Mouse (Mus musculus): ENCODE measurements around the gene Gon4l. TPM values are rescaled to one million over a fixed set of nuclear protein-coding genes. Genes with fewer than 3 reads are reported as not detected.
"Not testable (repeated sequence)": the region's sequence is repeated elsewhere in the genome, so short reads cannot be mapped to it uniquely, and the experiment has no call there.

The Gon4l gene
- total RNA-seq (2021) = 10 to 100 TPM; 25.2 to 27.4 TPM
- long read RNA-seq, experiment 1, partial matches to known transcripts = 3 of 7 reads
- long read RNA-seq, experiment 1, other reads (novel, unspliced or antisense) = 4 of 7 reads
- long read RNA-seq, experiment 2, partial matches to known transcripts = 6 of 17 reads
- long read RNA-seq, experiment 2, other reads (novel, unspliced or antisense) = 11 of 17 reads

DNA sequence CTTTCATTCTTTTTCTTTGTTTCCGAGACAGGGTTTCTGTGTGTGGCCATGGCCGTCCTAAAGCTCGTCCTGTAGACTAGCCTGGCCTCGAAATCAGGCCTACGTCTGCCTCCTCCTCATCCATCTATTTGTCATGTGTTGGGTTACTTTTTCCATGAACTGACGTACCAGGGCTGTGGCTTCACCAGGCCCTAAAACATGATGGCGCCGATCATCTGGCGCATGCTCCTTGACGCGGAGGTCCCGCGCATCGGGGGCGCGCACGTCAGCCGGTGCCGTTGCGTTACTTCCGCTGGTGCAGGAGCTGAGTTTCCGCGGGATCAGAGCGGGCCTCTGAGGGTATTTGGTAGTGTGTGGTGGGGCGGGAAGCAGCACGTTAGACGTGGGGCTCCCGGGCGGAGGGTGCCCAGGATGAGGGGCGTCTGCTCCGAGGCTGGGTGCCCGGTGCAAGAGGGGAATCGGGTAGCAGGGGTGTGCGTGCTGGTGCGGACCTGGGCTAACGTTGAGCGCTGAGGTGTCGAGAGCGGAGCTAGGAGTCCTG, at the start of gene Gon4l:
Gene Gon4l (plus strand): TSS at position 281 of the 541 bp plus-strand sequence.
- DNase-seq (ENCODE audit: low spot score in 2 of 2) = peak in 1 of 2 experiments; percentile 22

DNA sequence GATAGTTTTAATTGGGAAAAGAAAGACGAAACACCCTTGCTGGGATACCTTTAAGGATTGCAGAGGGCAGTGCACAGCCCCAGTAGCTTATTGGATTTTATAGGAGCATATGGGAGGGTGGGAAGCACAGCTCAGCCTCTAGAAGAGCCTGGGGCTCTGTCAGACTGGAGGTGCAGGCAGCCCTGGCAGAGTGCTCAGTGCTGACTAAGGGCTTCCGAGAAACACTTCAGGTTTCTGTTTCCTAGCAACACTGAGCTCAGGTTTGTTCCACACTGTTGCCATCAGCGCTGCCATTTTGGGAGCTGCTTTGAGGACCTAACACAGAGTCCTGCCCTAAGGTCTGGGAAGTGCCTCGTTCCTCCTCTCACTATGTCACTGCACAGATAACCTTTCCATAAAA, 48.7 kb upstream of the Gon4l start:
- DNase-seq (ENCODE audit: low spot score in 2 of 2) = not testable (repeated sequence)

DNA sequence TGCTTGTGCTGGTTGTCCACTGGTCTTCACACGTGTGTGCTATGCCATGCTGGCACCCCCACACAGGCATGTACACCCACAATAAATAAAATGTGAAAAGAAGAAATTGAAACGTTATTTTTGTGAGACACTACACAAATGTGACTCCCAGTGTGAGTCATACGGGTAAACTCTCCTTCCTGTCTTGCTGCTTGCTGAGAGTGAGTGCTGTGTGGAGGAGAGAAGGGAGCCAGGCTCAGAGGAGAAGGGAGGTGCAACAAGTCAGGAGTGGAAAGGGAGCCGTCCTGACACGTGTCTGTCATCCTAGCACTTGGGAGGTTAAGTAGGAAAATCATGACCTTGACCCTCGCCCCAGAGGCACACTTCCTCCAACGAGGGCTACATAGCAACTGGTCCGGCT, 48.2 kb upstream of the Gon4l start:
- DNase-seq (ENCODE audit: low spot score in 2 of 2) = not testable (repeated sequence)

- not testable (repeated sequence) for DNase-seq (ENCODE audit: low spot score in 2 of 2)
Observed at GRCm38 (mm10) chr3:88788033-88788432, 47.0 kb upstream of the Gon4l start.

DNA sequence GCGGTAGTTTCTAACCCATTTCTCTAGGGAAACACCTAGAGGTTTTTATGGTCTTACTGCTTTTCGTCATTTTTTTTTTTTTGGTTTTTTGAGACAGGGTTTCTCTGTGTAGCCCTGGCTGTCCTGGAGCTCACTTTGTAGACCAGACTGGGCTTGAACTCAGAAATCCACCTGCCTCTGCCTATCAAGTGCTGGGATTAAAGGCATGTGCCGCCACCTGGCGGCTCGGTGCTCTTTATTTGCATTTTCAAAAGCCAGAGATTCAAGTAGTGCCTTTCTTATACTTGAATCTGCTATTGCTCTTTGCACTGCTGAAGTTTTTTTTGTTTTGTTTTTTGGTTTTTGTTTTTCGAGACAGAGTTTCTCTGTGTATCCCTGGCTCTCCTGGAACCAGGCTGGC, 37.5 kb upstream of the Gon4l start:
- not testable (repeated sequence) for DNase-seq (ENCODE audit: low spot score in 2 of 2)

DNA sequence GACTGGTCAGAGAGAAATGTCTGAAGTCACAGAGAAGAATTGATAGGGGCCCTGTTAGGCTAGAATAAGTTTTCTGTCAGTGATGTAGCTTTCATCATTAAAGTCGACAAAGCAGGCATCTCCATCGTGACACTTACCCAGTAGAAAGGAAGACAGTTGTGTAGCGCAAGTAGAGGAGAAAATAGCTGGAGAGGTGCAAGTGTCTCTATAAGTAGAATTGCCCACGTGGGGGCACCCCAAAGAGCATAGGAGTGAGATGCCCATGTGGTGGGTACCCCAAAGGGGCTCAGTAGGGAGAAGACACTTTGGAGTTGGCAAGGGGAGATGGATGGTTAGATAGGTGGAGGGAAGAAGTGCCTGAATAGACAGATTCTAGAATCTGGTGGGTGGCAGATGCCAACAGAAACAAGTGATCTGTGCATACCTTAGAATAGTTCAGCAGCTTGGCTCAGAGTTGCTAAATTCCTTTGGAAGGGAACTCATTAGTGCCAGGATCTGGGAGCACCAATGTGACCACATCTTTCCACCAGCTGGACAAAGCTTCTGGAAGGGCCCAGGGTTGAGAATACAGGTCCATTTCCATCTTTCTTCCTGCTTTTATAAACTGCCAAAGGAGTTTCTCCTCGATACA, 31.0 kb upstream of the Gon4l start:
- no peak for DNase-seq (ENCODE audit: low spot score in 2 of 2)

DNA sequence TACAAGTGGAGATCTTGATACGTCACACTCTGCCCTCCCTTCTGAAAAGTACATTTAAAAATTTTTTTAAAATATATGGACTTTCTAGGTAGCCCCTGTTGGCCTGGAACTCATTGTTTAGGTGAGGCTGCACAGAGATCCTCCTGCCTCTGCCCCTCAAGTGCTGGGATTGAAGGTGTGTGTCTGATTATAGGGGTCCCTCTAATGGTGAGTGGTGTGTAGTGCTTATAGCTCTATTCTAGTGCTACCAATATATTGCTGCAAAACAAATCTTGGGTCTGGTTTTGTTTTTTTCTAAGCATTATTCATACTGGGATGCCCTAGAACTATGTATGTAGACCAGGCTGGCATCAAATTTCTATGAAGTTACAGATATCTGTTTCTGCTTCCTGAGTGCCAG, 9.3 kb upstream of the Gon4l start:
- no peak for DNase-seq (ENCODE audit: low spot score in 2 of 2)

DNA sequence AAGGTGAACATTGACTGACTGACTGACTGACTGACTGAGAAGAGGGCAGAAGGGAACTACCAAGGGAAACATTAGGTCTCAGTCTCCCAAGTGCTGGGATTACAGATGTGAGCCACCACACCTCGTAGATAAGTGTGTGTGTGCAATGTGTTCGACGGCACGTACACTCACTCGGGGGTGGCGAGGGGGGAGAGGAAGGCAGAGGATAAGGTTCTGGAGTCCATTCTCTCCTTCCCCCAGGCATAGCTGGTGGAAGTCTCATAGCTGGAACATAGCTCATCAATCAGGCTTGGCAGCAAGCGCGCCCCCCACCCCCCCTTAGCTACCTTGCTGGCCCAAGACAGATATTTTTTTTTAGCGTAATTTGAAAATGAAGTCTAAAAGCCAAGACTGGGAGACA, 7.8 kb upstream of the Gon4l start:
- DNase-seq (ENCODE audit: low spot score in 2 of 2) = no peak

GRCm38 (mm10) chr3:88831177-88832121, 3.6 kb upstream of the Gon4l start:
- DNase-seq (ENCODE audit: low spot score in 2 of 2) = peak; percentile 31 to 42

DNA sequence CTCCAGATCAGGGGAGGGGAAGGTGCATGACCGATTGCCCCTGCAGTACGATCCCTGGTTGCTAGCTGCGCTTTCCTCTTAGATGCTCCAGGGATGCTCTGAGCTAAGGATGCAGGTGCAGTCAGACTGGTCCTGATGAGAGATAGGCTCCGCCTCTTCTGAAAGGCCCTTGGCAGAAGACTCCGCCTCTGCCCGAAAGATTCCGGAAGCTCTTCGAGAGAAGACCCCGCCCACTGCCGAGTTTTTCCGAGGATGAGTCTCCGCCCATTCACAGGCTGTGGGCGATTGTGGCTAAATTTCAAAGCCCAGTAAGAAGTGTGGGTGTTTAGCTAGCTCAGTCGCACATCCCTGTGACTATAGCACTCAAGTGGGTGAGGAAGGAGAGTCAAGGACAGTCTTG, 2.6 kb upstream of the Gon4l start:
- peak in 1 of 2 experiments; percentile 12 for DNase-seq (ENCODE audit: low spot score in 2 of 2)

- no peak for DNase-seq (ENCODE audit: low spot score in 2 of 2)
Observed at GRCm38 (mm10) chr3:88849172-88849571, 14.1 kb downstream of the Gon4l start.

- DNase-seq (ENCODE audit: low spot score in 2 of 2) = no peak
Observed at GRCm38 (mm10) chr3:88855837-88856236, 20.8 kb downstream of the Gon4l start.

DNA sequence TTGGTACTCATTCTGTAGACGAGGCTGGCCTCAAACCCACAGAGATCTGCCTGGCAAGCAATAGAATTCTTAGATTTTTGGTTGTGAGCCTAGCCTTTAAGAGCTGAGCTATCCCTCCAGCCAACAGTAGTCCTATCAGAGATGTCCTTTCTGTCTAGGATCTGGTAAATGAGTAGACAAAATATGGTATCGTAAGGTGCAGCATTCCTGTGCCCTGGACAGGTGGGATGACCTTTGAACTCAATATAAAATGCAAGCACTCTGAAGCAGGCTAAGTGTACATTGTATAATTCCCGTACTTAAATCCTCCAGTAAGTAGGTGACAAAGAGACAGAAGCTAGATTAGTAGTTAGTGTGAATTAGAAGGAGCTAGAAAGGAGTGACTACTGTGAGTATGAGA, 27.1 kb downstream of the Gon4l start:
- DNase-seq (ENCODE audit: low spot score in 2 of 2) = no peak

GRCm38 (mm10) chr3:88866735-88867134, 31.7 kb downstream of the Gon4l start:
- DNase-seq (ENCODE audit: low spot score in 2 of 2) = not testable (repeated sequence)

- not testable (repeated sequence) for DNase-seq (ENCODE audit: low spot score in 2 of 2)
Observed at GRCm38 (mm10) chr3:88867177-88867576, 32.1 kb downstream of the Gon4l start.

DNA sequence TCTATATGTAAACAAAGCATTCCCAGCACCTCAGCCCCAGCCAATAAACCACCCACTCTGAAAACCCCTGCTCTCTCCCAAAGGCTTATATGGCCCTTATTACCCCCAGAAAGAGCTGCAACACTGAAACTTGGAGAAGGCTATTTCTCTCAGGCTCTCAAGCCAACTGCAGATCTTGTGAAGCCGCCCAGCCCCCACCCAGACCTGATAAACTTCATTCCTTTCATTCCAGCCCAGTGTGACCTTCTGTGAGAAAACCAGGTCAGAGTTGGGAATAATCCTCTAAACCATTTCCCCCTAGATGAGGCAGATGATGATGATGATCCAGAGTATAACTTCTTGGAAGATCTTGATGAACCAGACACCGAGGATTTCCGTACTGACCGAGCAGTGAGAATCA, 33.4 kb downstream of the Gon4l start:
- not testable (repeated sequence) for DNase-seq (ENCODE audit: low spot score in 2 of 2)

DNA sequence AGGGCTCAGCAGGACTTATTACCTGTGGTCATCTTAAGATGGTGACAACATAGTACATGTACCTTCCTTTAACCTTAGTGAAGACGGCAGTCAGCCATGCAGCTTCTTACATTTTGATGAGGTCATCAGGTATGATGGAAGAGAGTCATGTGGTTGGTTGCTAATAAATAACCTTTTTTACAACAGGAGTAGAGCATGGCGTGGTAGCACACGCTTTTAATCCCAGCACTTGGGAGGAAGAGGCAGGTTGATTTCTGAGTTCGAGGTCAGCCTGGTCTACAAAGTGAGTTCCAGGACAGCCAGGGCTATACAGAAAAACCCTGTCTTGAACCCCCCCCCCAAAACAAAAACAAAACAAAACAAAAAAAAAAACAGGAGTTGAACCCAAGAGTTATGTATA, 47.5 kb downstream of the Gon4l start:
- not testable (repeated sequence) for DNase-seq (ENCODE audit: low spot score in 2 of 2)

DNA sequence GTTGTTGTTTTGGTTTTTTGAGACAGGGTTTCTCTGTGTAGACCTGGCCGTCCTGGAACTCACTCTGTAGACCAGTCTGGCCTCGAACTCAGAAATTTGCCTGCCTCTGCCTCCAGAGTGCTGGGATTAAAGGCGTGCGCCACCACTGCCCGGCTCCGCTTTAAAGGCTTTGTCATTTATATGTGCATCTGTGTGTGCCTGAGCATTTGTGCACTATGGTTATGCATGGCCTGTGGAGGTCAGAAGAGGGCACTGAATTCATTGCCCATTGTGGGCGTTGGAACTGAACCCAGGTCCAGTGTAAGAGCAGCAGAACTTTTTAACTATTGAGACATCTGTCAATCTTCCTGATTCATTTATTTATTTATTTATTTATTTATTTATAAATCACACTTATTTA, 58.0 kb downstream of the Gon4l start:
- DNase-seq (ENCODE audit: low spot score in 2 of 2) = not testable (repeated sequence)

DNA sequence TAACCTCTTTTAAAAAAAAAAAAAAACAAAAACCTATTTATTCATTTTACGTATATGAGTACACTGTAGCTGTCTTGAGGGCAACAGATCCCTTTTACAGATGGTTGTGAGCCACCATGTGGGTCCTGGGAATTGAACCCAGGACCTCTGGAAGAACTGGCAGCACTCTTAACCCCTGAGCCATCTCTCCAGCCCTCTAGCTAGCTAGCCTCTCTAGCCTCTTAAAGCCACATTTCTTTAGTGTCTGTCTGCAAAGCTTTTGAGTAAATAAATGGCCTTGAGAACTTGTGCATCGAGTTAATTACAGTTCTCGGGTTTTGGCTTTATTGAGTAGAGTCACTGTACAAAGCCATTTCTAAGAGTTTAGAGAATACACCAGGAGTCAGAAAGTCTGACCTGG, 69.8 kb downstream of the Gon4l start:
- DNase-seq (ENCODE audit: low spot score in 2 of 2) = no peak

DNA sequence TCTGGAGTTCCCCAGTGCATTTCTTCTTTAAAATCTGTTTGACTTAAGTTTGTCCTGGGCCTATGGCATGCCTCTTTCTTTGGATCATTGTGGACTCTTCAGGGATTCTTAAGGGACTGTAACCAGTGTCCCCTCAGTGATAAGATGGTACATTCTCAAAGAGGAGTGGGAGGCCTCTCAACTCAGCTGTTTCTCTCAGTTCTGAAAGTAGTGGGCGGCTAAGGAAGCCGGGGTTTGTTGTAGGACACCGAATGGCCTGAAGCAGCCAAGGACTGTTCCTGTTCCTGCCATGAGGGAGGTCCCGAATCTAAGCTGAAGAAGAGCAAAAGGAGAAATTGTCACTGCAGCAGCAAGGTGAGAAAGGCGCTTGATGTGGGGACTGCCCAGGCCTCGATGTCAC, 70.2 kb downstream of the Gon4l start:
- DNase-seq (ENCODE audit: low spot score in 2 of 2) = no peak

- no peak for DNase-seq (ENCODE audit: low spot score in 2 of 2)
Observed at GRCm38 (mm10) chr3:88905741-88906140, 70.7 kb downstream of the Gon4l start.
